Mouse (Mus musculus) erythroblast, embryonic 14.5 days (primary cell): ENCODE data around the gene Tex38.

Experiments
- GATA1 ChIP-seq: IDR thresholded peaks from 2 replicates; pipeline ENCODE4 v1.6.1; 2012; ENCODE audit warnings: low read length, inconsistent platforms, mixed read lengths
- TAL1 ChIP-seq: IDR thresholded peaks from 3 replicates; pipeline ENCODE4 v1.6.1; 2012; ENCODE audit warnings: low read length, inconsistent platforms, mixed read lengths

GRCm38 (mm10) chr4:115734867-115735266 is 46.0 kb downstream of the Tex38 start:
- no peak for TF ChIP-seq TAL1
- no peak for TF ChIP-seq GATA1
